Mouse (Mus musculus) G1E (cell line): ENCODE data around the gene Cdkal1.

Experiments used
- CTCF ChIP-seq: IDR thresholded peaks from 2 replicates; pipeline ENCODE4 v1.5.1; 2012; ENCODE audit warnings: low read depth, low read length, inconsistent platforms, mixed read lengths
- GATA1 ChIP-seq: IDR thresholded peaks from 2 replicates; pipeline ENCODE4 v1.6.1; 2012; ENCODE audit warnings: borderline replicate concordance, low read length, inconsistent platforms, mixed read lengths
- GATA2 ChIP-seq: IDR thresholded peaks from 2 replicates; pipeline ENCODE4 v1.6.1; 2012; ENCODE audit warnings: low read depth, low read length, inconsistent platforms, borderline replicate concordance
- POLR2AphosphoS5 ChIP-seq: IDR thresholded peaks from 2 replicates; pipeline ENCODE4 v1.6.1; 2012; ENCODE audit warnings: low read depth, low read length, inconsistent platforms; ENCODE audit not compliant: insufficient replicate concordance
- TAL1 ChIP-seq: conservative IDR thresholded peaks from 2 replicates; pipeline ENCODE4 v1.6.1; 2012; ENCODE audit warnings: low read depth, low read length, inconsistent platforms, mixed read lengths

DNA sequence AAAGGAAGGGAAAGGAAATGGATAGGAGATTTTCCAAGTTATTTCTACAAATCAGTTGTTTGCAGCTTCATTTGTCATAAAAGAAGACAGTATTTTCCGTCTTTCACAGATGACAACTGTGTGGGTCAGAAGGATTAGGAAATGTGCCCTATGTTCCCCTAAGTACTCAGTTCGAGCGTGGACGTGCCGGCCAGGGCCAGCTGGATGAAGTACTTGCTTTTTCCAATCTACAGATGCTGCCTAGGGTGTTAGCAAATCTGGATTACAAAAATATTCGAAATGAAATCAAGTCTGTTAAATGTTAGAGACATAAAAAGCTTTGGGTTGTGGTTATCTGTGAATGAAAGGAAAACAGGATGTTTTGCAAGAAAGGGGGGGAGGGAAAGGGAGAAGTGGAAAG lies 444.3 kb downstream of the Cdkal1 start:
- TF ChIP-seq CTCF (no peak), GATA1 (no peak), TAL1 (no peak), POLR2AphosphoS5 (no peak), GATA2 (no peak)
